Mouse (Mus musculus) layer of hippocampus, adult 2 months (tissue): Measurements from ENCODE around the gene Stk38l. TPM values are rescaled to one million over a fixed set of nuclear protein-coding genes. Genes with fewer than 3 reads are reported as not detected.
A peak's percentile ranks its signal among the peaks of the same experiment; 100 is the strongest.

Source experiments
- DNase-seq, 2 experiments: peaks; one replicate each; pipeline ENCODE4 v3.0.0; 2022; ENCODE audit warnings: low spot score in 2 of 2
- H3K27ac ChIP-seq: fragments of 200-600 bp; 2 replicates; pipeline ENCODE4 v1.8.1; 2022
- H3K4me3 ChIP-seq: fragments of 200-600 bp; 2 replicates; pipeline ENCODE4 v1.8.1; 2022; ENCODE audit warnings: mild to moderate bottlenecking
- CTCF ChIP-seq: fragments of 200-600 bp; conservative IDR thresholded peaks from 2 replicates; pipeline ENCODE4 v1.8.1; 2022; ENCODE audit warnings: antibody characterized with exemption, mild to moderate bottlenecking, moderate library complexity
- total RNA-seq, 2 experiments: library from RNA; stranded (reverse); gene quantifications; 2 replicates each; pipeline ENCODE4 v1.2.3; 2021

Stk38l gene
- total RNA-seq, 2 experiments from 2014 or later, result 21.1 to 22.5 TPM

- Histone ChIP-seq H3K27ac (no peak overlapping the region), H3K4me3 (no peak overlapping the region)
- no peak for TF ChIP-seq CTCF
- DNase-seq, result no peak
These were observed 85.2 kb downstream of the Stk38l start for GRCm38 (mm10) chr6:146809991-146810390.

DNA sequence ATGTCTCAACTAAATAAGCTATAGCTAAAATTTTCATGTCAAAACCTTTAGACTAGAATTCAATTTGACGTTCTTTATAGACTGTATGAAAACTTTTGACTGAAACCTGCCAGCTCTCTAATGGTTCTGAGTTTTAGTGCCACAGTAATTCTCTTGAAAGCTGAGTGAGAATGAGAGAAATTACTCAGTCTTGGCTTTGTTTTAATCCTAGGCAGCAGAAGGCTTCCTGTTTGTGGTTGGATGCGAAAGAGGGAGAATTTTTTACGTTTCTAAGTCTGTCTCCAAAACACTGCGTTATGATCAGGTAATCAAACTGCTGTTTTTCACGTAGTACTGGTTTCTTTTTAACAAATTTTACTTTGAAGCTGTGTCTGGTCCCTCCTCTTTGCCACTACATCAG lies 88.2 kb downstream of the Stk38l start:
- H3K4me3 ChIP-seq, result no peak overlapping the region
- H3K27ac ChIP-seq, result no peak overlapping the region
- TF ChIP-seq CTCF, result no peak
- DNase-seq, result no peak

GRCm38 (mm10) chr6:146820177-146820965 lies 95.6 kb downstream of the Stk38l start:
- H3K4me3 ChIP-seq, result no peak overlapping the region
- H3K27ac ChIP-seq, result no peak overlapping the region
- no peak; the same call in 1 of the 2 replicates for TF ChIP-seq CTCF
- no peak for DNase-seq

DNA sequence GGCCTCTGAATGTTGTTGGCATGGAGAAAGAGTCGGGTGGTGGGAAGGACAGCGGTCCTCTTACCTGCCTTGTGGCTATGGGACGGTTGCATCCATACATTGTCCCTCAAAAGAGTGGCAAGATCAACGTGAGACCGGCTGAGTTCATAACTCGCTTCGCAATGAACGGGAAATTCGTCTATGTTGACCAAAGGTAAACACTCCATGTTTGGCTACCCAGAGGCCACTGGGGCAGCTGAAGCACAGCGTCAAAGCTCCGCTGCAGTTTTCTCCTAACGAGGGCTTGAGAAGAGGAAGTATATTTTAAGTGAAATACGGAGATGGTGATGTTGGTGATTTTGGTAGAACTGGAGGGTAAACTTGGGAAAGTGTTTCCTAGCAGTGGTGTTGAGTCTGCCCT lies 97.2 kb downstream of the Stk38l start:
- no peak for DNase-seq
- no peak for TF ChIP-seq CTCF
- H3K4me3 ChIP-seq, result no peak overlapping the region
- H3K27ac ChIP-seq, result no peak overlapping the region

GRCm38 (mm10) chr6:146824727-146825486 lies 100.1 kb downstream of the Stk38l start:
- peak; percentile 95 for TF ChIP-seq CTCF
- H3K27ac ChIP-seq, result no peak overlapping the region
- peak; percentile 37 to 82 for DNase-seq
- H3K4me3 ChIP-seq, result no peak overlapping the region

DNA sequence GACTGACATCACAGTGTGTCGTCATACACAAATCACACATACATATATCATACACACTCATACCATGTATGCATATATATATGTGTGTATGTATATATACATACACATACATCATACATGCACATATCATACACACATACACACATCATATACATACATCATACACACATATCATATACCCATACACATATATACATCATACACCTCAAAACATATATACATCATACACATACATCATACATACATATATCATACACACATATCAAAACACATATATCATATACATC lies 100.6 kb downstream of the Stk38l start:
- Histone ChIP-seq H3K4me3 (no peak overlapping the region), H3K27ac (no peak overlapping the region)
- DNase-seq, result no peak
- TF ChIP-seq CTCF, result no peak

Other genes with a start within 250 kb of the Stk38l start
- gene Itpr2, start 222.8 kb upstream of the Stk38l start, total RNA-seq, result 10 to 100 TPM; 15.6 to 22.1 TPM
- gene Fgfr1op2, start 147.8 kb upstream of the Stk38l start, total RNA-seq, result 100 to 1,000 TPM; 103 to 109 TPM
- 10 to 100 TPM; 46.8 to 51.1 TPM for gene Ints13, start 147.2 kb upstream of the Stk38l start, total RNA-seq
- 10 to 100 TPM; 42.8 to 44.7 TPM for gene Med21, start 82.4 kb upstream of the Stk38l start, total RNA-seq
- gene Tm7sf3, start 82.2 kb upstream of the Stk38l start, total RNA-seq, result 10 to 100 TPM; 40.3 to 43.3 TPM
- 10 to 100 TPM in 1 of 2 experiments, 1 to 10 TPM in 1; 9.0 to 10.4 TPM for gene Arntl2, start 71.1 kb downstream of the Stk38l start, total RNA-seq
- gene Smco2, start 125.1 kb downstream of the Stk38l start, total RNA-seq, result not detected
- 10 to 100 TPM; 35.3 to 40.6 TPM for gene Ppfibp1, start 163.5 kb downstream of the Stk38l start, total RNA-seq
- not detected for gene 1700034J05Rik, start 229.4 kb downstream of the Stk38l start, total RNA-seq